Mouse (Mus musculus): Measurements from ENCODE around the gene Plekha8.

- TF ChIP-seq POLR2A (IDR thresholded peaks at IDR 0.05; ENCODE audit: control insufficient read depth, low read depth, low read length) (no peak), CTCF (IDR thresholded peaks at IDR 0.05; ENCODE audit: control insufficient read depth, insufficient read depth, insufficient replicate concordance, low read depth, low read length) (no peak)
Observed at GRCm38 (mm10) chr6:54558466-54558865, 36.4 kb upstream of the Plekha8 start.
